Mouse (Mus musculus): ENCODE measurements around the gene Tcf20. TPM values are rescaled to one million over a fixed set of nuclear protein-coding genes. Genes with fewer than 3 reads are reported as not detected.

Gene Tcf20
- total and polyA plus RNA-seq, 3 experiments = 34.7 to 92.0 (median 91.8) TPM

DNA sequence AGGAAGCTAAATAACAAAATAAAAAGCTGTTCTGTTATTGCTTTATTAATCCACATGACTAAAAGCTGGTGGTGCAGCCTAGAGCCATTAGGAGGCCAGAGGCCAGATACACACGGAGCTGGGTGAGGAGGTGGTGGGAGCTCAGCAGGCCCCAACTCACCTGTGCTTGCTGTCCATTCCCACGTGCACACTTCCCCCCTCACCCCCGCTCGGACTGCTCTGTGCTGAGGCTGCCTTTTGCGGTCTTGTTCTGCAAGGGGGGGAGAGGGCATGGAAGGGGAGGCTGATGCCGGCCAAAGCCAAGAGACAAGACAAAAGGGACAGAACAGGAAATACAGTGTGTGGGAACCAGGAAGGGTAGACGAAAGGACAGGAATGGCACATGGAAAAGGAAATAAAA, 173.4 kb downstream of the Tcf20 start:
- Histone ChIP-seq H3K4me1 (ENCODE audit: control insufficient read depth in 1 of 2, insufficient read depth in 2 of 2, low read length in 2 of 2) (peaks cover 14 to 26% of the 10 kb centered on the region in 2 experiments), H3K4me3 (ENCODE audit: control insufficient read depth in 1 of 2, insufficient read depth in 1 of 2, low read depth in 2 of 2, low read length in 2 of 2) (no peak overlapping the region), H3K36me3 (ENCODE audit: control insufficient read depth in 1 of 2, insufficient read depth in 2 of 2, low read length in 2 of 2) (peaks cover 3 to 36% of the 10 kb centered on the region in 2 experiments), H3K27me3 (ENCODE audit: control insufficient read depth in 1 of 2, insufficient read depth in 2 of 2, low read length in 2 of 2) (no peaks in the 10 kb centered on the region), H3K9ac (ENCODE audit: control insufficient read depth, low read depth, low read length, poor library complexity, severe bottlenecking) (no peak overlapping the region), H3K79me2 (ENCODE audit: control insufficient read depth, insufficient read depth, low read length, poor library complexity) (no peaks in the 10 kb centered on the region), H3K27ac (ENCODE audit: control insufficient read depth, low read depth, low read length) (no peak overlapping the region), H3K9me3 (replicated peaks; ENCODE audit: insufficient read depth, low read length) (no peaks in the 10 kb centered on the region)
- DNase-seq (ENCODE audit: low read depth, low spot score) = no peak
- TF ChIP-seq GATA1 (IDR thresholded peaks at IDR 0.05; ENCODE audit: low read depth, low read length) = no peak
- TF ChIP-seq HCFC1 (IDR thresholded peaks at IDR 0.05; ENCODE audit: low read depth, low read length) = no peak
- TF ChIP-seq MAX (IDR thresholded peaks at IDR 0.05; ENCODE audit: low read length) = no peak
- TF ChIP-seq ZNF384 (IDR thresholded peaks at IDR 0.05; ENCODE audit: low read depth, low read length) = no peak
- TF ChIP-seq CTCF (IDR thresholded peaks at IDR 0.05 in 2 of 3, conservative IDR thresholded peaks at IDR 0.05 in 1 of 3; ENCODE audit: control insufficient read depth in 1 of 3, insufficient read depth in 1 of 3, low read depth in 2 of 3, low read length in 3 of 3, poor library complexity in 1 of 3, severe bottlenecking in 1 of 3) = no peak
- TF ChIP-seq RCOR1 (IDR thresholded peaks at IDR 0.05; ENCODE audit: low read depth, low read length) = no peak
- TF ChIP-seq POLR2AphosphoS2 (IDR thresholded peaks at IDR 0.05; ENCODE audit: low read length) = no peak
- no peak for TF ChIP-seq USF1 (IDR thresholded peaks at IDR 0.05; ENCODE audit: low read depth, low read length)
- TF ChIP-seq POLR2AphosphoS5 (IDR thresholded peaks at IDR 0.05; ENCODE audit: borderline replicate concordance, low read depth, low read length) = no peak
- TF ChIP-seq RAD21 (IDR thresholded peaks at IDR 0.05; ENCODE audit: low read depth, low read length) = no peak
- no peak for TF ChIP-seq TCF12 (IDR thresholded peaks at IDR 0.05; ENCODE audit: low read depth, low read length)
- no peak for TF ChIP-seq ZMIZ1 (IDR thresholded peaks at IDR 0.05; ENCODE audit: low read depth, low read length)
- TF ChIP-seq NRF1 (IDR thresholded peaks at IDR 0.05; ENCODE audit: insufficient read depth, low read depth, low read length, poor library complexity, severe bottlenecking) = no peak
- no peak for TF ChIP-seq SMC3 (IDR thresholded peaks at IDR 0.05; ENCODE audit: low read depth, low read length)
- TF ChIP-seq MYC (IDR thresholded peaks at IDR 0.05; ENCODE audit: low read depth, low read length) = no peak
- TF ChIP-seq ETS1 (IDR thresholded peaks at IDR 0.05; ENCODE audit: low read depth, low read length) = no peak
- no peak for TF ChIP-seq TAL1 (IDR thresholded peaks at IDR 0.05; ENCODE audit: low read length)
- TF ChIP-seq MYB (IDR thresholded peaks at IDR 0.05; ENCODE audit: low read depth, low read length) = no peak
- no peak for TF ChIP-seq POLR2A (IDR thresholded peaks at IDR 0.05; ENCODE audit: control insufficient read depth in 1 of 2, insufficient read depth in 1 of 2, low read depth in 1 of 2, low read length in 2 of 2, poor library complexity in 1 of 2)

DNA sequence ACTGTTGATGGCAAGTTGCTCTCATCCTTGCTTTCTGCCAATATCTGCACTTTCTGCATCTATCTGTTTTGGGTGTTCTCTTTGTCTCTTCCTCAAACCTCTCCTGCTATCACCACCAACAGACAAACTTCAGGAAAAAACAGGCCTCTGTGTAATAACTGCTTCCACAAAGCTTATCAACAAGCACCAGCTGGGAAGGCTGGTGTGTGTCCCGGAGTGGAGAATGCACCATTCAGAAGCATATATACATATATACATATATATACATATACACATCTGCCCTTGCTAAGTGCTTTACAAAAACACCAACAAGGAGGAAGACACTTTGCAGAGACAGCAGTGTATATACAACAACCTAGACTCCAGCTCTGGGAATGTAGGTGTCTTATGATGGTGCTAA, 177.1 kb downstream of the Tcf20 start:
- DNase-seq (ENCODE audit: low read depth, low spot score) = peak; percentile 91
- Histone ChIP-seq H3K27me3 (ENCODE audit: control insufficient read depth in 1 of 2, insufficient read depth in 2 of 2, low read length in 2 of 2) (no peaks in the 10 kb centered on the region), H3K4me3 (ENCODE audit: control insufficient read depth in 1 of 2, insufficient read depth in 1 of 2, low read depth in 2 of 2, low read length in 2 of 2) (no peak overlapping the region), H3K9me3 (replicated peaks; ENCODE audit: insufficient read depth, low read length) (no peaks in the 10 kb centered on the region), H3K4me1 (ENCODE audit: control insufficient read depth in 1 of 2, insufficient read depth in 2 of 2, low read length in 2 of 2) (peaks cover 14 to 26% of the 10 kb centered on the region in 2 experiments), H3K36me3 (ENCODE audit: control insufficient read depth in 1 of 2, insufficient read depth in 2 of 2, low read length in 2 of 2) (peaks cover 3 to 42% of the 10 kb centered on the region in 2 experiments; a peak in 3 of 4 replicates), H3K9ac (ENCODE audit: control insufficient read depth, low read depth, low read length, poor library complexity, severe bottlenecking) (no peak overlapping the region), H3K27ac (ENCODE audit: control insufficient read depth, low read depth, low read length) (peak overlapping the region; percentile 83), H3K79me2 (ENCODE audit: control insufficient read depth, insufficient read depth, low read length, poor library complexity) (no peaks in the 10 kb centered on the region)
- no peak for TF ChIP-seq MAFK (IDR thresholded peaks at IDR 0.05; ENCODE audit: borderline replicate concordance, low read depth, low read length)
- peak; percentile 62; the same call in 1 of the 2 replicates for TF ChIP-seq ZNF384 (IDR thresholded peaks at IDR 0.05; ENCODE audit: low read depth, low read length)
- no peak for TF ChIP-seq SMC3 (IDR thresholded peaks at IDR 0.05; ENCODE audit: low read depth, low read length)
- no peak; the same call in 1 of the 2 replicates for TF ChIP-seq HCFC1 (IDR thresholded peaks at IDR 0.05; ENCODE audit: low read depth, low read length)
- TF ChIP-seq MEF2A (IDR thresholded peaks at IDR 0.05; ENCODE audit: extremely low read depth, insufficient replicate concordance, low read depth, low read length, poor library complexity, severe bottlenecking) = no peak
- peak; percentile 37; the same call in 1 of the 2 replicates for TF ChIP-seq BHLHE40 (IDR thresholded peaks at IDR 0.05; ENCODE audit: borderline replicate concordance, low read depth, low read length)
- peak; percentile 85 for TF ChIP-seq RCOR1 (IDR thresholded peaks at IDR 0.05; ENCODE audit: low read depth, low read length)
- TF ChIP-seq UBTF (IDR thresholded peaks at IDR 0.05; ENCODE audit: borderline replicate concordance, insufficient read depth, low read depth, low read length) = no peak
- TF ChIP-seq POLR2AphosphoS2 (IDR thresholded peaks at IDR 0.05; ENCODE audit: low read length) = no peak
- 0 out of 2 replicates have a peak, but pooled peaks have one; percentile 51 for TF ChIP-seq MYC (IDR thresholded peaks at IDR 0.05; ENCODE audit: low read depth, low read length)
- TF ChIP-seq CHD2 (IDR thresholded peaks at IDR 0.05; ENCODE audit: low read length) = no peak
- no peak for TF ChIP-seq ZMIZ1 (IDR thresholded peaks at IDR 0.05; ENCODE audit: low read depth, low read length)
- TF ChIP-seq GABPA (IDR thresholded peaks at IDR 0.05; ENCODE audit: low read depth, low read length) = no peak
- no peak for TF ChIP-seq CTCF (IDR thresholded peaks at IDR 0.05 in 2 of 3, conservative IDR thresholded peaks at IDR 0.05 in 1 of 3; ENCODE audit: control insufficient read depth in 1 of 3, insufficient read depth in 1 of 3, low read depth in 2 of 3, low read length in 3 of 3, poor library complexity in 1 of 3, severe bottlenecking in 1 of 3)
- peak; percentile 98 for TF ChIP-seq TCF12 (IDR thresholded peaks at IDR 0.05; ENCODE audit: low read depth, low read length)
- TF ChIP-seq SIN3A (IDR thresholded peaks at IDR 0.05; ENCODE audit: low read length) = peak; percentile 91
- TF ChIP-seq MAZ (IDR thresholded peaks at IDR 0.05; ENCODE audit: low read depth, low read length) = no peak
- TF ChIP-seq ELF1 (IDR thresholded peaks at IDR 0.05; ENCODE audit: low read depth, low read length) = no peak
- no peak for TF ChIP-seq USF2 (IDR thresholded peaks at IDR 0.05; ENCODE audit: borderline replicate concordance in 1 of 2, insufficient read depth in 1 of 2, low read depth in 1 of 2, low read length in 2 of 2)

Measured in MEL (cell line).